Mouse (Mus musculus) stomach, embryonic 15.5 days (tissue): Measurements from ENCODE around the gene Nab1. TPM values are rescaled to one million over a fixed set of nuclear protein-coding genes. Genes with fewer than 3 reads are reported as not detected.

Source experiments
- ATAC-seq: fragments of 200-750 bp; cut with Nextera tagmentation; 2 replicates; pipeline ENCODE4 v1.8.0; 2017; ENCODE audit warnings: low read depth, moderate number of reproducible peaks, moderate TSS enrichment; ENCODE audit not compliant: insufficient read depth, low FRiP score
- H3K27ac ChIP-seq: fragments of 300-500 bp; sonication (generic); 2 replicates; pipeline ENCODE4 v1.5.1; 2015; ENCODE audit warnings: mild to moderate bottlenecking, inconsistent platforms
- H3K27me3 ChIP-seq: fragments of 300-500 bp; sonication (generic); replicated peaks from 2 replicates; pipeline ENCODE4 v1.6.1; 2015; ENCODE audit warnings: inconsistent platforms
- H3K36me3 ChIP-seq: fragments of 300-500 bp; sonication (generic); 2 replicates; pipeline ENCODE4 v1.6.1; 2015; ENCODE audit warnings: inconsistent platforms
- H3K4me1 ChIP-seq: fragments of 300-500 bp; sonication (generic); 2 replicates; pipeline ENCODE4 v1.6.1; 2015; ENCODE audit warnings: inconsistent platforms
- H3K4me2 ChIP-seq: fragments of 300-500 bp; sonication (generic); 2 replicates; pipeline ENCODE4 v1.6.1; 2015; ENCODE audit warnings: mild to moderate bottlenecking, inconsistent platforms
- H3K4me3 ChIP-seq: fragments of 300-500 bp; sonication (generic); replicated peaks from 2 replicates; pipeline ENCODE4 v1.5.1; 2015; ENCODE audit warnings: inconsistent platforms
- H3K9ac ChIP-seq: fragments of 300-500 bp; sonication (generic); 2 replicates; pipeline ENCODE4 v1.6.1; 2015; ENCODE audit warnings: inconsistent platforms
- H3K9me3 ChIP-seq: fragments of 300-500 bp; sonication (generic); 2 replicates; pipeline ENCODE4 v1.6.1; 2016; ENCODE audit warnings: inconsistent platforms
- WGBS: fragments of 180-500 bp; shearing (Covaris S2); methylation state at CpG from one replicate; pipeline ENCODE4 v1.1.7; 2015; 5-methylcytosine and 5-hydroxymethylcytosine counted together
- polyA plus RNA-seq: library from polyadenylated mRNA; unstranded; fragments of >200 nt; fragmentation: Nextera tagmentation; extraction: Ambion mirVana; gene quantifications from 2 replicates; pipeline ENCODE4 v1.2.1, GENCODE M21; 2015

Gene Nab1
- polyA plus RNA-seq, 1 experiment from 2014 or later, result 25.0 TPM

DNA sequence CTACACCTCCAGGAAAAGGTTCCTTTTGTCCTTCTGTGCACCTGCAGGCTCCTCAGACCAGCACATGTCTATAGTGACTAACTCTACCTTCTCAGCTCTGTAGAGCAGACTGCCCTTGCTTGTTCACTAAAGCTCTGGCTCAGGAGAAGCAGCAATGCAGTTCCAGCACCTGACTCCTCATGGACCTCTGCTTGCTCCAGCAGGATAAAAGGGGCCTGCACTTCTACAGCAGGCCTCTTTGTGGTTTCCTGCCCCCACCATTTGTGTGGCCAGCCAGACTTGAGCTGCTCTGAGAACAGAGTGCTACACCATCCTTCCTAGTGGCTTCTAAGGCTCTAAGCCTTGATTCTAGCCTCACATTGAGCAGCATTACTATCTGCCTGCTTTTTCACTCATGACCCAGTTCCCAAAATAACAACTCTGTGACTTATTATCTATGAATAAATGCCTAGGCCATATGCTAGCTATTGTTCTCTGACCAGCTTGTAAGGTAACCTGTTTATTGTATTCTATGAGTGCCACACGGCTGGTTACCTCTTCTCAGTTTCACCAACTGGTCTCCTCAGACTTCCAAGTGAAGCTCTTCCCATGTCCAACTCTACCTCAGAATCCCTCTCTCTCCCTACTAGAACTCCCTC is 11.4 kb upstream of the Nab1 start:
- H3K4me1 ChIP-seq, result no peaks in the 10 kb centered on the region
- no peaks in the 10 kb centered on the region for H3K36me3 ChIP-seq
- no peaks in the 10 kb centered on the region for H3K9me3 ChIP-seq
- no peaks in the 10 kb centered on the region for H3K27me3 ChIP-seq
- no peak overlapping the region for H3K4me3 ChIP-seq
- no peak overlapping the region for H3K9ac ChIP-seq
- WGBS, result 87% methylated on average over 1 of the region's 1 CpGs
- no peak overlapping the region for H3K27ac ChIP-seq
- no peak overlapping the region for H3K4me2 ChIP-seq
- ATAC-seq, result no peak

DNA sequence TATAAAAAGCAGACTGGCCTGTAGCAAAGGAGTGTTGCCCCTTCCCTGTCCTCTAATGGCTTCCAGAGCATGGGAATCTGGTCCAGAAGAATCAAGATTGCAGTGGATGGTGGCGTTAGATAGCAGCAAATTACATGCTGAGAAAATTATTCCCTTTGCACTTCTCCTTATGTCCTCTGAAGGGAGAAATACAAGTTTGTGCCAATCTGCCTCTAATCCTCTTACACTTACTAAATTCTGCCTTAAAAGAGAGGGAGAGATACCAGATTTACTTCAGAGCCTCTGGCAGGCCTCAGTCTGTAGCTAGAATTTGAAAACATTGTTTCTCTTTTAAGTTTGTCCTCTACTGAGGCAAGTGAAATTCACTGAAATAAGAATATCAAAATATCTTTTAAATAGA is 5.7 kb upstream of the Nab1 start:
- H3K9me3 ChIP-seq, result no peaks in the 10 kb centered on the region
- no peak overlapping the region for H3K9ac ChIP-seq
- H3K27ac ChIP-seq, result no peak overlapping the region
- H3K4me3 ChIP-seq, result no peak overlapping the region
- no peaks in the 10 kb centered on the region for H3K4me1 ChIP-seq
- 71% methylated on average over 1 of the region's 1 CpGs for WGBS
- no peak overlapping the region for H3K4me2 ChIP-seq
- ATAC-seq, result no peak
- H3K36me3 ChIP-seq, result no peaks in the 10 kb centered on the region
- H3K27me3 ChIP-seq, result no peaks in the 10 kb centered on the region

DNA sequence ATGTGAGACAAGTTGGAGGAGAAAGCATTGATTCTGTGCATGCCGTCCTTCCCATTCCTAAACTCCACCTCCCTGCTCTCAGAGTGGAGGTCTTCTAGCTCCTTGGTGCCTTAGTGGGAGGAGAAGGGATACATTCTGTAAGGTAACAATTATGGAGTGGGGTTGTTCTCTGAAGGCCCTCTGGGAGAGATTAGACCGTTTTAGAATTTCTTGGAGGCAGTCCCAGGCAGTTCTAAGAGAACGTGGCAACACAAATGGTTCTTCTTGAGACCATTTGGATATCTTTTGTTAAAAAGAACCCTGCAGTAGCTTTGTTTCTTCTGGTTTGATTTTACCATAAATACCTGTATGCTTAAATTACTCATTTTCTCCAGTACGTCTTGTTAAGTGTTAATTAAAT is 1.8 kb upstream of the Nab1 start:
- no peak overlapping the region for H3K4me2 ChIP-seq
- no peak overlapping the region for H3K9ac ChIP-seq
- H3K36me3 ChIP-seq, result no peaks in the 10 kb centered on the region
- no peaks in the 10 kb centered on the region for H3K9me3 ChIP-seq
- no peak for ATAC-seq
- H3K27me3 ChIP-seq, result no peaks in the 10 kb centered on the region
- no peak overlapping the region for H3K4me3 ChIP-seq
- no peak overlapping the region for H3K27ac ChIP-seq
- 67% methylated on average over 4 of the region's 4 CpGs for WGBS
- no peaks in the 10 kb centered on the region for H3K4me1 ChIP-seq

DNA sequence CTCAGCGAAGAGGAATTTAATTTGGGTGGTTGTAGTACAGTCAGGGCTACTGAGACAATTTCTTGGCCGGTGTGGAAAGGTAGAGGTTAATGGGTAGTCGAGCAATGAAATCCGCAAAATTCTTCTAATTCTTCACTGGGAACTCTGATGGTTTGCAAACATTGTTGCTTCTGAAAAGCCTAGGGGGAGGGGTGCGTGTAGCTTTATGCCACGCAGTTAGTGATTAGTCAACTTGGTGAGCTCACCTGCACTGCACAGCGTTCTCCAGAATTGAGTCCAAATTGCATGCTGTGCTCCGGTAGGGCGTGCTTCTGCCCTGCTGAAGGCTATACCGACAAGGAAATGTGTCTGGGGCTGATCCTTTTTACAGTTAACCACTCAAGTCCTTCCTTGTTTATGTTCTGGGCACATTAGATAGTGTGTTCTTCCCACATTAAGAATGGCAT is 1.2 kb upstream of the Nab1 start:
- whole genome bisulfite sequencing, result 25% methylated on average over 10 of the region's 10 CpGs
- H3K27ac ChIP-seq, result no peak overlapping the region
- no peak overlapping the region for H3K4me3 ChIP-seq
- no peaks in the 10 kb centered on the region for H3K9me3 ChIP-seq
- H3K4me1 ChIP-seq, result no peaks in the 10 kb centered on the region
- H3K36me3 ChIP-seq, result no peaks in the 10 kb centered on the region
- no peak overlapping the region for H3K4me2 ChIP-seq
- no peaks in the 10 kb centered on the region for H3K27me3 ChIP-seq
- ATAC-seq, result no peak
- no peak overlapping the region for H3K9ac ChIP-seq

DNA sequence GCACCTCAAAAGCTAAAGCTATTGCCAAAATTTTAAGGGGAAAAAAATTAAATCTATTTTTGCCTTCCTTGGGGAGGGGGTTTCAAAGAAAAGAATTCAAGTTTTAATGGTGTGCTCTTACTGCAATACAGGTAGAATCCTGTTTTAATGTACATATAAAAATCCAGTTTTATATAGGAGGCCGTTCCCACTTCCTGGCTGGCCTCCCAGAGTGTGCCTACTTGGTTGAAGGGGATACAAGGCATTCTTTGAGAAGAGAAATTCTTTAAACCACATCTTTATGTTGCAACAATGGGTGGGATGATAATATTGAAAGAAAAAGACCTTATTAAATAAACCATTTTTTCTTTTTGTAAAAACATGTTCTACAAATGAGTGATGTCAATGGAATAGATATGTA is 611 bp upstream of the Nab1 start:
- peak overlapping the region; percentile 83 for H3K4me3 ChIP-seq
- no peak overlapping the region for H3K9ac ChIP-seq
- peak overlapping the region; percentile 71 for H3K4me2 ChIP-seq
- no peaks in the 10 kb centered on the region for H3K4me1 ChIP-seq
- no peak for ATAC-seq
- H3K27ac ChIP-seq, result peak overlapping the region; percentile 84
- WGBS, result 42% methylated on average over 1 of the region's 1 CpGs
- no peaks in the 10 kb centered on the region for H3K36me3 ChIP-seq
- no peaks in the 10 kb centered on the region for H3K9me3 ChIP-seq
- no peaks in the 10 kb centered on the region for H3K27me3 ChIP-seq

DNA sequence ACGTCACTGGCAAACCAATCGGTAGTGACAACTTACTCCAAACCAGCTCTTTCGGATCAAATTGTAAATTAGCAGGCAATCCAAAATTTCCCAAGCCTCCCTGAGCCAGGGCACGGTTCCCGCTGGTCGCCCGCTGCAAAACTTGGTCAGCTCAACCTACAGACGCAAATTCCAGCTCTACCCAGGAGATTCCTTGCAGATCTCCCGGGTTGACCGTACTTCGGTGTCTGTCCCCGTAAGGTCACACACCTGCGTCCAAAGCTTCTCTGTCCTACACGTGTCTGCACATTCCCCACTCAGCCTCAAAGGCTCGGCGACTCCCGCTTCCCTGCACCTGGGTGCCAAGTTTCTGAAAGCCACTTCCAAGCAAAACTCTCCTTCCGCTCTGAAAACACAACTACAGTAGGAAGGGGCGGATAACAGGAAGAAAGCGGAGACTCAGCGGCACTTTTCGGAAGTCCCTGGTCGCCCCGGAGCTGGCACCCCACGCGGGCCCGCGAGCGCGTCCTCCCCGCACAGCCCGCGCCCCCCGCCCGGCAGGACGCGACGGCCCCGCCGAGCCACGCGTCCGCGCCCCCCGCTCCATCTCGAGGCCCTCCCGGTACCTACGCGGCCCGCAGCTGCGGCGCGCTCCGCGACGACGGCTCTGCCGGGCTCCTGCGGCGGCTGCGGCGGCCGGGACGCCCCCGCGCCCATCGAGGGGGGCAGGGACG is 722 bp downstream of the Nab1 start:
- under 1% methylated on average over 52 of the region's 68 CpGs for WGBS
- Histone ChIP-seq H3K4me3 (peak overlapping the region; percentile 83), H3K4me1 (0 out of 2 replicates have a peak, but pooled peaks cover 3% of the 10 kb centered on the region), H3K9ac (peak overlapping the region; percentile 76), H3K27me3 (no peaks in the 10 kb centered on the region), H3K4me2 (peak overlapping the region; percentile 71), H3K9me3 (no peaks in the 10 kb centered on the region), H3K27ac (peak overlapping the region; percentile 84), H3K36me3 (no peaks in the 10 kb centered on the region)
- ATAC-seq, result peak; percentile 60; the same call in 1 of the 2 replicates

DNA sequence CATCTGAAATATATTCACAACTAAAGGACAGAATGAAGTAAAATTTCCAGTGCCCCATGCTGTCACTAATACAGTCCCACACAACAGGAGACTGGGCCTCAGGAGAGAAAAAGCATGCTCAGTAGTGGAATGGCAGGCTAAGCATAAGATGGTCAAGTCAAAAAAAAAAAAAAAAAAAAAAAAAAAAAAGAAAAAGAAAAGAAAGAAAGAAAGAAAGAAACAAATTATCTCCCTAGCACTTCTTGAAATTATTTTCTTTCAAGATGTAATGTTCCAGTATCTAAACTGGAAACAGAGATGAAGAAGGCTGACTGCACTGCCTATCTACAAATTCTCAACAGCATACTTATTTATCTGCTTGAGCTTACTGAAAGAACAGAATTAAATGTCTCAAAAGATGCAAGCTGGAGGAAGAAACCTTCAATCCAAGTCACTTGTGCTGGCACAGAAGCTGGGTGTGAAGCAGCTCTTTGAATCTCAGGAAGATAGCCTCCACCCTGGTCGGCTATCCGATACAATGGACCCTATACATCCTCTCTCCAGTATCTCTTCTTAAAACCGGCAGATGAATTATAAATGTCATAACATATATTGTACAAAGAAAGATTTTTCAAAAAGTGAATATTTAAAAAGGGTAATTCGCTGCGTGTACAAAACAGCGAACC is 1.6 kb downstream of the Nab1 start:
- H3K27ac ChIP-seq, result no peak overlapping the region
- no peak for ATAC-seq
- H3K9me3 ChIP-seq, result no peaks in the 10 kb centered on the region
- H3K27me3 ChIP-seq, result no peaks in the 10 kb centered on the region
- H3K4me2 ChIP-seq, result peak overlapping the region; percentile 71
- no peak overlapping the region for H3K9ac ChIP-seq
- H3K4me1 ChIP-seq, result 0 out of 2 replicates have a peak, but pooled peaks cover 3% of the 10 kb centered on the region
- H3K36me3 ChIP-seq, result no peaks in the 10 kb centered on the region
- peak overlapping the region; percentile 83 for H3K4me3 ChIP-seq
- 17% methylated on average over 6 of the region's 6 CpGs for WGBS

DNA sequence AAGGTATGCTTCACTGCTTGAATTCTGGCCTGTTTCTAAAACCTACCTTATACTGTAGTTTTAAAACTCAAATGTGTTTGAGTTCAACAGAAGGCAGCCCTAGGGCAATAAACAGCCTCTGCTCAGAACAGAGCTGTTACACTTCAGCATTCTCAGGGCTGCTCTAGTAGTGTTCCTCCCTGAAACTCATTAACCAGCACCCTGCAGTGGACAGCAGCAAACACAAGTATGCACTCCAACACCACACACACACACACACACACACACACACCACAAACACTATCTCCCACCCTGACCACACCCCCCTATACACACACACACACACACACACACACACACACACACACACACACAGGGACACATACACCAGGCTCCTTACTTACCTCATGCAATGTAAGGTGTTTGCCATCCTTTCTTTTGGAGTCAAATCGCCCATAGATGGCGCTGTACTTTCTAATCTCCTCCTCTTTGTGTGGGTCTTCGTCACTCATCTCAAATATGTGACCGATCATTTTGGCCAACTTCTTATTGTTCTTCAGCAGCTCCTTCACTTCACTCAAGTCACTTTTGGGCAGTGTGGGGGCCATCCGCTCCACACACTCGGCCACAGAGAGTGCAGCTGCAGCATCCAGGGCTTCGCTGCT is 10.8 kb downstream of the Nab1 start:
- H3K4me3 ChIP-seq, result no peak overlapping the region
- no peaks in the 10 kb centered on the region for H3K4me1 ChIP-seq

DNA sequence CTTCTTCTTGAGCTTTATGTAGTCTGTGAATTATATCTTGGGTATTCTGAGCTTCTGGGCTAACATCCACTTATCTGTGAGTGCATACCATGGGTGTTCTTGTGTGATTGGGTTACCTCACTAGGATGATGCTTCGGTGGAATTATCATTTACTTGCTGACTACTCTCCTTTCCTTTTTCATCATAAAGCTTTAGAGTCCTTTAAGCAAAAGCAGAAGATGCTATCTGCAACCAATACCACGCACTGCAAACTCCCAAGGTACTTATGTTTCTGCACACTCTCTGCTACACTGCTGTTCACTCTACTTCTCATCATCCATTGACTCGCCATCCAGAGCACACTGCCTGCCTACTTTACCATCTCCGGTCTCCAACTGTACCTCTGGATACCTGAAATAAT is 15.5 kb downstream of the Nab1 start:
- ATAC-seq, result no peak
- no peak overlapping the region for H3K4me3 ChIP-seq
- H3K9me3 ChIP-seq, result no peaks in the 10 kb centered on the region

More for the DNA sequence above, 10.8 kb downstream of the Nab1 start:
- Histone ChIP-seq H3K4me2 (no peak overlapping the region), H3K9me3 (no peaks in the 10 kb centered on the region), H3K27me3 (no peaks in the 10 kb centered on the region), H3K27ac (no peak overlapping the region), H3K36me3 (no peaks in the 10 kb centered on the region), H3K9ac (no peak overlapping the region)
- 76% methylated on average over 7 of the region's 7 CpGs for WGBS
- ATAC-seq, result no peak

DNA sequence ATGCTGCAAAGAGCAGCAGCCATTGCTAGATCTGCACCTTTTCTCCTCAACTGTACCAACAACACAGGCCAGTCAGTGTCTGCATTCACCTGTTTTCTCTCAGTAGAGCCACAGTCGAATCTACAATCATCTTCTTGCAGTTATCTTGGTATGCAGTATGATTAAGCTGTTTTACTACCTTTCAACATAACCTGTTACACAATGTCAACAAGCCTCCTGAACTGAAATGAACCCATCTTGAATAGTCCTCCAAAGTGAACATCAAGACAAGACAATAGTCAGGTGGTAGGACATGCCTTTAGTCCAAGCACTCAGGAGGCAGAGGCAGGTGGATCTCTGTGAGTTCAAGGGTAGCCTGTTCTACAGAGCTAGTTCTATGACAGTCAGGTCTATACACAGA is 26.2 kb downstream of the Nab1 start:
- H3K27ac ChIP-seq, result no peak overlapping the region
- 78% methylated on average over 1 of the region's 1 CpGs for WGBS
- H3K9me3 ChIP-seq, result no peaks in the 10 kb centered on the region
- H3K4me2 ChIP-seq, result no peak overlapping the region
- no peak overlapping the region for H3K4me3 ChIP-seq
- peaks cover 6% of the 10 kb centered on the region for H3K36me3 ChIP-seq
- H3K4me1 ChIP-seq, result no peaks in the 10 kb centered on the region
- H3K27me3 ChIP-seq, result no peaks in the 10 kb centered on the region
- H3K9ac ChIP-seq, result no peak overlapping the region
- ATAC-seq, result no peak

More for the DNA sequence above, 15.5 kb downstream of the Nab1 start:
- Histone ChIP-seq H3K27me3 (no peaks in the 10 kb centered on the region), H3K4me1 (no peaks in the 10 kb centered on the region), H3K9ac (no peak overlapping the region), H3K36me3 (no peaks in the 10 kb centered on the region), H3K4me2 (no peak overlapping the region), H3K27ac (no peak overlapping the region)
- 88% methylated on average over 4 of the region's 4 CpGs for WGBS

DNA sequence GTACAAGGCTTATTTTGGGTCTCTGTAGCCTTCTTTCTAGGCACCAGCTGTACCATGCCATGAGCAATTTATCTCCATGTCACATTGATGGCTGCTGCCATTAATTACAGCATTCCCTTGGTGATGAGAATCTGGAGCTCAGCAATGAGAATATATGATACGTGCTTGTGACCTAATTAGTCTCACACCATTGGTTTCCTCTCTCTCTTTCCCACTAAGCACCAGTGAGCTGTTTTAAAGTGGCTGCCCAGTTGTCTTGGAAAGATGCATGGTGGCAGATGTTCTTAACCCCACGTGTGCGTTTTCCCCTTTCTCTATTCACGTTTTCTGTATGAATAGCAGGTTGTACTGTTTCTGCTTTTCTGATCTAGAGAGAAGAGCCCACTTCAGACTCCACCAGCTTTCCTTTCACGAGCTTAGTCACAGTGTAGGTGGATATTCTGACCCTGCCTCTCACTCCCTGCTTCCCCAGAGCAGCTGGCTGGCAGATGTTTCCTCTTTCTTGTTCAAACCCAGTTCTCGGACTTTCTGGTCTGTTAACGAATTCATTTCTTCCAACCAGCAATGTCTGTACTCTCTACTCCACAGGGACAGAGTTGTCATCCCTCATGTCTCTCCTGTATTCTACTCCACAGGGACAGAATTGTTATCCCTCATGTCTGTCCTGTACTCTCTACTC is 29.5 kb downstream of the Nab1 start:
- Histone ChIP-seq H3K27ac (no peak overlapping the region), H3K4me1 (no peaks in the 10 kb centered on the region), H3K9me3 (no peaks in the 10 kb centered on the region), H3K27me3 (no peaks in the 10 kb centered on the region), H3K4me3 (no peak overlapping the region), H3K9ac (no peak overlapping the region), H3K36me3 (0 out of 2 replicates have a peak, but pooled peaks cover 3% of the 10 kb centered on the region), H3K4me2 (no peak overlapping the region)
- no peak for ATAC-seq
- WGBS, result 66% methylated on average over 7 of the region's 7 CpGs
